Mouse (Mus musculus) MEL (cell line): ENCODE results near the gene Cabp2. TPM values are rescaled to one million over a fixed set of nuclear protein-coding genes. Genes with fewer than 3 reads are reported as not detected.

ENCODE experiments used
- DNase-seq: peaks from one replicate; pipeline ENCODE4 v3.0.0; 2011; ENCODE audit warnings: low read depth, low spot score
- H3K27ac ChIP-seq: 2 replicates; pipeline ENCODE4 v1.5.1; 2012; ENCODE audit warnings: low read depth, mild to moderate bottlenecking, control low read depth, low read length, moderate library complexity; ENCODE audit not compliant: control insufficient read depth
- H3K27me3 ChIP-seq, 2 experiments: fragments of 150-350 bp in 1 of 2; sonication (generic) in 1 of 2; 2 replicates each; pipeline ENCODE4 v1.6.1; 2012; ENCODE audit warnings: low read length in 2 of 2, mild to moderate bottlenecking in 2 of 2, improper control_type of control experiment in 1 of 2, moderate library complexity in 1 of 2; ENCODE audit not compliant: insufficient read depth in 2 of 2, control insufficient read depth in 1 of 2
- H3K36me3 ChIP-seq, 2 experiments: 2 replicates each; pipeline ENCODE4 v1.6.1; 2012 to 2014; ENCODE audit warnings: low read length in 2 of 2, improper control_type of control experiment in 1 of 2, inconsistent platforms in 1 of 2, mild to moderate bottlenecking in 1 of 2; ENCODE audit not compliant: insufficient read depth in 2 of 2, control insufficient read depth in 1 of 2
- H3K4me1 ChIP-seq, 2 experiments: fragments of 150-350 bp in 1 of 2; sonication (generic) in 1 of 2; 2 replicates each; pipeline ENCODE4 v1.6.1; 2012; ENCODE audit warnings: low read length in 2 of 2, improper control_type of control experiment in 1 of 2, mild to moderate bottlenecking in 1 of 2; ENCODE audit not compliant: insufficient read depth in 2 of 2, control insufficient read depth in 1 of 2
- H3K4me3 ChIP-seq, 2 experiments: fragments of 150-350 bp in 1 of 2; sonication (generic) in 1 of 2; 2 replicates each; pipeline ENCODE4 v1.5.1; 2012; ENCODE audit warnings: low read depth in 2 of 2, low read length in 2 of 2, mild to moderate bottlenecking in 2 of 2, moderate library complexity in 2 of 2, control low read depth in 1 of 2, improper control_type of control experiment in 1 of 2; ENCODE audit not compliant: control insufficient read depth in 1 of 2, insufficient read depth in 1 of 2
- H3K79me2 ChIP-seq: 2 replicates; pipeline ENCODE4 v1.6.1; 2012; ENCODE audit warnings: mild to moderate bottlenecking, low read length, moderate library complexity; ENCODE audit not compliant: control insufficient read depth, poor library complexity, insufficient read depth
- H3K9ac ChIP-seq: 2 replicates; pipeline ENCODE4 v1.6.1; 2012; ENCODE audit warnings: low read depth, mild to moderate bottlenecking, control low read depth, low read length, moderate library complexity; ENCODE audit not compliant: control insufficient read depth, poor library complexity, severe bottlenecking
- H3K9me3 ChIP-seq: fragments of 150-350 bp; sonication (generic); replicated peaks from 2 replicates; pipeline ENCODE4 v1.6.1; 2012; ENCODE audit warnings: mild to moderate bottlenecking, low read length, improper control_type of control experiment, moderate library complexity; ENCODE audit not compliant: insufficient read depth
- EP300 ChIP-seq, 2 experiments: IDR thresholded peaks; 2 replicates each; pipeline ENCODE4 v1.6.1; 2011; ENCODE audit warnings: improper control_type of control experiment in 2 of 2, low read length in 2 of 2, low read depth in 1 of 2, mild to moderate bottlenecking in 1 of 2
- ETS1 ChIP-seq: IDR thresholded peaks from 2 replicates; pipeline ENCODE4 v1.6.1; 2012; ENCODE audit warnings: low read depth, mild to moderate bottlenecking, inconsistent platforms, low read length, improper control_type of control experiment, moderate library complexity
- GATA1 ChIP-seq: IDR thresholded peaks from 2 replicates; pipeline ENCODE4 v1.6.1; 2011; ENCODE audit warnings: low read depth, low read length, improper control_type of control experiment
- KAT2A ChIP-seq: conservative IDR thresholded peaks from 2 replicates; pipeline ENCODE4 v1.6.1; 2012; ENCODE audit warnings: low read depth, low read length, improper control_type of control experiment, inconsistent platforms
- MAZ ChIP-seq: IDR thresholded peaks from 2 replicates; pipeline ENCODE4 v1.6.1; 2012; ENCODE audit warnings: low read depth, mild to moderate bottlenecking, inconsistent platforms, low read length, improper control_type of control experiment
- MXI1 ChIP-seq: IDR thresholded peaks from 2 replicates; pipeline ENCODE4 v1.6.1; 2011; ENCODE audit warnings: mild to moderate bottlenecking, low read depth, low read length, improper control_type of control experiment
- MYC ChIP-seq: IDR thresholded peaks from 2 replicates; pipeline ENCODE4 v1.6.1; 2011; ENCODE audit warnings: low read depth, mild to moderate bottlenecking, low read length, improper control_type of control experiment, moderate library complexity
- NRF1 ChIP-seq: IDR thresholded peaks from 2 replicates; pipeline ENCODE4 v1.6.1; 2014; ENCODE audit warnings: low read depth, mild to moderate bottlenecking, inconsistent platforms, low read length, improper control_type of control experiment, moderate library complexity; ENCODE audit not compliant: poor library complexity, insufficient read depth, severe bottlenecking
- TAL1 ChIP-seq: IDR thresholded peaks from 2 replicates; pipeline ENCODE4 v1.6.1; 2012; ENCODE audit warnings: mild to moderate bottlenecking, inconsistent platforms, low read length, moderate library complexity, mixed read lengths
- TCF12 ChIP-seq: IDR thresholded peaks from 2 replicates; pipeline ENCODE4 v1.6.1; 2014; ENCODE audit warnings: low read depth, mild to moderate bottlenecking, inconsistent platforms, low read length, improper control_type of control experiment, moderate library complexity
- USF2 ChIP-seq, 2 experiments: IDR thresholded peaks; 2 replicates each; pipeline ENCODE4 v1.6.1; 2011 to 2012; ENCODE audit warnings: improper control_type of control experiment in 2 of 2, low read length in 2 of 2, borderline replicate concordance in 1 of 2, inconsistent platforms in 1 of 2, low read depth in 1 of 2, mild to moderate bottlenecking in 1 of 2; ENCODE audit not compliant: insufficient read depth in 1 of 2
- polyA plus RNA-seq, 2 experiments: library from polyadenylated mRNA; stranded (reverse) in 1 of 2; unstranded in 1 of 2; fragments of >175 nt in 1 of 2; fragments of >200 nt in 1 of 2; gene quantifications; 2 replicates each; pipeline versions ENCODE4 v1.2.1 to v1.2.4; 2012; ENCODE audit warnings: low replicate concordance in 2 of 2, low read depth in 1 of 2; ENCODE audit not compliant: insufficient read length in 2 of 2, insufficient read depth in 1 of 2, missing spikeins in 1 of 2
- total RNA-seq: library from RNA; depleted of rRNA; stranded (reverse); fragments of 300-350 nt; gene quantifications from 2 replicates; pipeline ENCODE4 v1.2.3, GENCODE M21; 2012

The Cabp2 gene
- total and polyA plus RNA-seq, 3 experiments, result 0.14 TPM; not detected in 2

DNA sequence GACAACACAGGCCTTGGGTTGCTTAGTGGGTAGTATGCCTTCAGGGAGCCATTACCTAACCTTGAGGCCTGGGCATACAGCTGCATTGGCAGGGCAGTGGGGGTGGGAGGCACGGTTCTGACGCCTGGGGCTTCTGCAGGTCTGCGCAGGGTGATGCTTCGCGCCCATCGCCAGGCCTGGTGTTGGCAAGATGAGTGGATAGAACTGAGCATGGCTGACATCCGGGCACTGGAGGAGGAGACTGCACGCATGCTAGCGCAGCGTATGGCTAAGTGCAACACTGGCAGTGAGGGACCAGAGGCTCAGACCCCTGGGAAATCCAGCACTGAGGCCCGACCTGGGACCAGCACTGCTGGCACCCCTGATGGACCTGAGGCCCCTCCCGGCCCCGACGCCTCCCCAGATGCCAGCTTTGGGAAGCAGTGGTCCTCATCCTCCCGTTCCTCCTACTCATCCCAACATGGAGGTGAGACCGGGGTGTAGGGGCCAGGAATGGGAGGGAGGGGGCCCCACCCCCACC, 23.4 kb downstream of the Cabp2 start:
- Histone ChIP-seq H3K36me3 (no peaks in the 10 kb centered on the region), H3K9me3 (no peaks in the 10 kb centered on the region), H3K4me1 (peaks cover 0 to 6% of the 10 kb centered on the region in 2 experiments; a peak in 1 of 4 replicates), H3K27ac (no peak overlapping the region), H3K27me3 (no peaks in the 10 kb centered on the region), H3K9ac (no peak overlapping the region), H3K4me3 (no peak overlapping the region), H3K79me2 (peaks cover 6% of the 10 kb centered on the region)
- DNase-seq, result no peak
- no peak for TF ChIP-seq MYC
- TF ChIP-seq MXI1, result no peak
- TF ChIP-seq NRF1, result no peak
- no peak for TF ChIP-seq USF2 (IDR thresholded peaks at IDR 0.05; ENCODE audit: borderline replicate concordance in 1 of 2, insufficient read depth in 1 of 2, low read depth in 1 of 2, low read length in 2 of 2)

DNA sequence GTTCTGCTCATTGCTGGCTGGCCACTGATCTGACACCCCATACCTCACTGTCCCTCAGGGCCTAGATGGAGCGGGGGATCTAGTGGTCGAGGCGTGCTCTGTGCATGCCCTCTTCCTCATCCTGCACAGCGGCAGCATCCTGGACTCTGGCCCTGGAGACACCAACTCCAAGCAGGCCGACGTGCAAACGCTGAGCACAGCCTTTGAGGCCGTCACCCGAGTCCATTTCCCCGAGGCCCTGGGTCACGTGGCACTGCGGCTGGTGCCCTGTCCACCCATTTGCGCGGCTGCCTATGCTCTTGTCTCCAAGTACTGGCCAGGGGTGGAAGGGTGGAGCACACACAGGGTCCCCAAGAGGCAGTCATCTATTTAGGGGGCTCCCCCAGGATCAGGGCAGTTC, 25.3 kb downstream of the Cabp2 start:
- Histone ChIP-seq H3K4me1 (no peaks in the 10 kb centered on the region), H3K27me3 (no peaks in the 10 kb centered on the region), H3K4me3 (no peak overlapping the region), H3K27ac (no peak overlapping the region), H3K9me3 (no peaks in the 10 kb centered on the region), H3K9ac (no peak overlapping the region), H3K36me3 (no peaks in the 10 kb centered on the region), H3K79me2 (0 out of 2 replicates have a peak, but pooled peaks cover 1% of the 10 kb centered on the region)
- no peak for TF ChIP-seq ETS1
- TF ChIP-seq GATA1, result no peak
- TF ChIP-seq EP300 (IDR thresholded peaks at IDR 0.05; ENCODE audit: low read depth in 1 of 2, low read length in 2 of 2), result no peak
- TF ChIP-seq KAT2A, result no peak
- no peak for TF ChIP-seq NRF1
- no peak for DNase-seq

DNA sequence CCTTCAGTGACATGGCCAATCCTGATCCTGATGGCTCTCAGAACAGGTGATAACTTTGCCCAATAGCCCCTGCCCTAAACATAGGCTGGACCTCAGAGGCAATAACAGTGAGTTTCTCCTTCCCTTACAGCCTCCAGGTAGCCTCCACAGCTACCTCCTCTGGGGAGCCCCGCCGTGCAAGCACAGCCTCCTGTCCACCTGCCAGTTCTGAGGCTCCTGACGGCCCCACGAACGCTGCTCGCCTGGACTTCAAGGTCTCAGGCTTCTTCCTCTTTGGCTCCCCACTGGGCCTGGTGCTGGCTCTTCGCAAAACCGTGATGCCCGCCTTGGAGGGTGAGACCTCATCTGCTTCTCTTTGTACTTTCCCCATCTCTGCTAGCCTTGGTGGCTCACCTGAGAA, 27.2 kb downstream of the Cabp2 start:
- H3K9me3 ChIP-seq, result no peaks in the 10 kb centered on the region

More for the DNA sequence above, 27.2 kb downstream of the Cabp2 start:
- no peaks in the 10 kb centered on the region for H3K79me2 ChIP-seq
- no peak for DNase-seq
- H3K27ac ChIP-seq, result no peak overlapping the region
- TF ChIP-seq MAZ (no peak), TAL1 (no peak), TCF12 (no peak)
- no peak overlapping the region for H3K9ac ChIP-seq
- peaks cover 0 to 9% of the 10 kb centered on the region in 2 experiments; a peak in 2 of 4 replicates for H3K36me3 ChIP-seq
- peaks cover 5 to 10% of the 10 kb centered on the region in 2 experiments for H3K4me1 ChIP-seq
- no peak overlapping the region for H3K4me3 ChIP-seq
- H3K27me3 ChIP-seq, result no peaks in the 10 kb centered on the region
